Mouse (Mus musculus) embryonic facial prominence, embryonic 15.5 days (tissue): ENCODE measurements at regions not wholly inside any gene's neighbourhood (a gene's known extent, or its start where the extent isn't known, plus 50 kb on each side); places are given as distances from the start of the nearest gene placed in this dataset.

Experiments
- ATAC-seq: fragments of 200-750 bp; cut with Nextera tagmentation; 2 replicates; pipeline ENCODE4 v1.8.0; 2017; ENCODE audit warnings: low read depth, moderate TSS enrichment; ENCODE audit not compliant: insufficient number of reproducible peaks, low FRiP score, low TSS enrichment
- H3K27ac ChIP-seq: fragments of 300-500 bp; sonication (generic); replicated peaks from 2 replicates; pipeline ENCODE4 v1.5.1; 2015; ENCODE audit warnings: mild to moderate bottlenecking, inconsistent platforms
- H3K27me3 ChIP-seq: fragments of 300-500 bp; sonication (generic); 2 replicates; pipeline ENCODE4 v1.6.1; 2015; ENCODE audit warnings: inconsistent platforms
- H3K36me3 ChIP-seq: fragments of 300-500 bp; sonication (generic); 2 replicates; pipeline ENCODE4 v1.6.1; 2015; ENCODE audit warnings: mild to moderate bottlenecking, inconsistent platforms
- H3K4me1 ChIP-seq: fragments of 300-500 bp; sonication (generic); 2 replicates; pipeline ENCODE4 v1.6.1; 2015; ENCODE audit warnings: inconsistent platforms
- H3K4me2 ChIP-seq: fragments of 300-500 bp; sonication (generic); replicated peaks from 2 replicates; pipeline ENCODE4 v1.6.1; 2015; ENCODE audit warnings: mild to moderate bottlenecking, inconsistent platforms
- H3K4me3 ChIP-seq: fragments of 300-500 bp; sonication (generic); replicated peaks from 2 replicates; pipeline ENCODE4 v1.5.1; 2015; ENCODE audit warnings: mild to moderate bottlenecking, inconsistent platforms
- H3K9ac ChIP-seq: fragments of 300-500 bp; sonication (generic); 2 replicates; pipeline ENCODE4 v1.6.1; 2015; ENCODE audit warnings: inconsistent platforms
- H3K9me3 ChIP-seq: fragments of 300-500 bp; sonication (generic); replicated peaks from 2 replicates; pipeline ENCODE4 v1.6.1; 2016; ENCODE audit warnings: inconsistent platforms
- WGBS: fragments of 180-500 bp; shearing (Covaris S2); methylation state at CpG from one replicate; pipeline ENCODE4 v1.1.7; 2015; 5-methylcytosine and 5-hydroxymethylcytosine counted together

GRCm38 (mm10) chr12:107041927-107042652 is 446.3 kb upstream of the 3110018I06Rik start:
- Histone ChIP-seq H3K9me3 (no peaks in the 10 kb centered on the region), H3K4me2 (no peak overlapping the region), H3K36me3 (no peaks in the 10 kb centered on the region), H3K9ac (no peak overlapping the region), H3K27me3 (no peaks in the 10 kb centered on the region), H3K4me1 (no peaks in the 10 kb centered on the region), H3K4me3 (no peak overlapping the region), H3K27ac (no peak overlapping the region)
- 45% methylated on average over 13 of the region's 13 CpGs for WGBS
- no peak for ATAC-seq

- 82% methylated on average over 3 of the region's 3 CpGs for WGBS
- Histone ChIP-seq H3K27ac (no peak overlapping the region), H3K9me3 (no peaks in the 10 kb centered on the region), H3K27me3 (no peaks in the 10 kb centered on the region), H3K9ac (no peak overlapping the region), H3K4me3 (no peak overlapping the region), H3K4me1 (no peaks in the 10 kb centered on the region), H3K4me2 (no peak overlapping the region), H3K36me3 (no peaks in the 10 kb centered on the region)
- ATAC-seq: no peak
Observed at GRCm38 (mm10) chr12:107046496-107046895, 441.9 kb upstream of the 3110018I06Rik start.

DNA sequence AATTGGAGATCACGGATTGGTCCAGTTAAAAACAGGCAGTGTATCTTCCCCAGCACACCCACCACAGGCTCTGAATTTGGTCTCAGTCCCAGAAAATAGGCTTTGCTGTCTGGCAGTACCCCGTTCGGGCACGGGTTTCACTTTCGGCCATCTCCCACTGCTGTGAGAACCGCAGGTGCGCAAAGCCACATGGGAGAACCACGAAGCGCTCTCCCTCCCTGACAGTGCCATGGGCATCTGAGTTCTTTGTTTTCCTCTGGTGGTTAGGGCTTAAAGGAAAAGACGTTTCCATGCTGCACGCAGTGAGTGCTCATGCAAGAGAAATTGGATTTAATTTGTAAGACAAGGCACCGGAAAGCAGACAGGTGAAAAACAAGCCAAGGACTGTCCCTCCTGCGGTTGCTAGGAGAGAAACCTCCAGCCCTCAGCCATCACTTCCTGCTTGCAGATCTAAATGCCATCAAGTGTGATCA is 441.3 kb upstream of the 3110018I06Rik start:
- H3K9ac ChIP-seq: no peak overlapping the region
- H3K27ac ChIP-seq: no peak overlapping the region
- H3K9me3 ChIP-seq: no peaks in the 10 kb centered on the region
- H3K27me3 ChIP-seq: no peaks in the 10 kb centered on the region
- no peaks in the 10 kb centered on the region for H3K4me1 ChIP-seq
- no peaks in the 10 kb centered on the region for H3K36me3 ChIP-seq
- no peak overlapping the region for H3K4me3 ChIP-seq
- no peak for ATAC-seq
- no peak overlapping the region for H3K4me2 ChIP-seq
- WGBS: 65% methylated on average over 13 of the region's 13 CpGs

GRCm38 (mm10) chr12:107050891-107051635 is 437.4 kb upstream of the 3110018I06Rik start:
- H3K4me3 ChIP-seq: no peak overlapping the region
- ATAC-seq: no peak
- H3K27ac ChIP-seq: no peak overlapping the region
- H3K36me3 ChIP-seq: no peaks in the 10 kb centered on the region
- 69% methylated on average over 7 of the region's 7 CpGs for WGBS
- no peaks in the 10 kb centered on the region for H3K4me1 ChIP-seq
- no peaks in the 10 kb centered on the region for H3K9me3 ChIP-seq
- no peaks in the 10 kb centered on the region for H3K27me3 ChIP-seq
- no peak overlapping the region for H3K4me2 ChIP-seq
- no peak overlapping the region for H3K9ac ChIP-seq

DNA sequence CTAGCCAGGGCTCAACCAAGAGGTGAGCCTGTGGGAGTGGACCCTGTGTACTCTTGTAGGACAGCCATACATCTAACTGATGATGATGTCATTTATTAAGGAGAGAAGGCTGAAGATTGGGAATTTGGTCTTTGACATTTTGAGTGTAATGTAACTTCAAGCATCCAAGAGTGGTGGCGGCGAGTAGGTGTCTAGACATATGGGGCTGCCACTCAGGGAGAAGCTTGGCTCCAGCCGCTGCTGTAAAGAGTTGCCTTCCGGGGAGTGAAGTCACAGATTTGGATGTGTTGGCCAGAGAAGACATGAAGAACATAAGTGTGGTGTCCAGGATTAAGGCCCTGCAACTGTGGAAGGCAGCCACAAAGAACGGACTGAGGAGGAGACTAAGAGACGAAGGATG is 436.3 kb upstream of the 3110018I06Rik start:
- WGBS: 92% methylated on average over 6 of the region's 6 CpGs

GRCm38 (mm10) chr12:107056553-107056952 is 431.9 kb upstream of the 3110018I06Rik start:
- Histone ChIP-seq H3K4me1 (no peaks in the 10 kb centered on the region), H3K4me2 (no peak overlapping the region), H3K36me3 (no peaks in the 10 kb centered on the region), H3K9me3 (no peaks in the 10 kb centered on the region), H3K27ac (no peak overlapping the region), H3K9ac (no peak overlapping the region), H3K27me3 (no peaks in the 10 kb centered on the region), H3K4me3 (no peak overlapping the region)
- 24% methylated on average over 5 of the region's 5 CpGs for WGBS
- ATAC-seq: no peak

More for the DNA sequence above, 436.3 kb upstream of the 3110018I06Rik start:
- Histone ChIP-seq H3K4me1 (no peaks in the 10 kb centered on the region), H3K4me2 (no peak overlapping the region), H3K9ac (no peak overlapping the region), H3K36me3 (no peaks in the 10 kb centered on the region), H3K4me3 (no peak overlapping the region), H3K27ac (no peak overlapping the region), H3K9me3 (no peaks in the 10 kb centered on the region), H3K27me3 (no peaks in the 10 kb centered on the region)
- no peak for ATAC-seq

DNA sequence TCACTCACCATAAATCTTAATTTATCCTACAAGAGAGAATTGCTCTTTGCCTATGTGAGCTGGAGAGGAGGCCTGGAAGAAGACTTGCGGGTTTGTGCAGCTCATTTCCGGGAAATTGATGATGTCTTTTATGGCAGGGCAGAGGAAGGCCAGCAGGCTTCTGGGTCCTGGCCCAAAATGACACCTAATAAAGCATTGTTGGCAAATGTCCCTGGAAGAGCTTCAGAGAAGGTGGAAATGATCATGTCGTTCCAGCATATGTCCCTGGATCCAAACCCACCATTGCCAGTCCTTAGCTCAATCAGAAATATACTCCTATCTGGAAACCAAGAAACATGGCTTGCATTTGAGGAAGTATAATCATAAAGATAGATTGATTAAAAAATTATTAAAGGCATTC is 427.9 kb upstream of the 3110018I06Rik start:
- Histone ChIP-seq H3K4me1 (no peaks in the 10 kb centered on the region), H3K27me3 (no peaks in the 10 kb centered on the region), H3K9ac (no peak overlapping the region), H3K36me3 (no peaks in the 10 kb centered on the region), H3K4me2 (no peak overlapping the region), H3K9me3 (no peaks in the 10 kb centered on the region), H3K4me3 (no peak overlapping the region), H3K27ac (no peak overlapping the region)
- ATAC-seq: no peak
- WGBS: 80% methylated on average over 3 of the region's 3 CpGs

DNA sequence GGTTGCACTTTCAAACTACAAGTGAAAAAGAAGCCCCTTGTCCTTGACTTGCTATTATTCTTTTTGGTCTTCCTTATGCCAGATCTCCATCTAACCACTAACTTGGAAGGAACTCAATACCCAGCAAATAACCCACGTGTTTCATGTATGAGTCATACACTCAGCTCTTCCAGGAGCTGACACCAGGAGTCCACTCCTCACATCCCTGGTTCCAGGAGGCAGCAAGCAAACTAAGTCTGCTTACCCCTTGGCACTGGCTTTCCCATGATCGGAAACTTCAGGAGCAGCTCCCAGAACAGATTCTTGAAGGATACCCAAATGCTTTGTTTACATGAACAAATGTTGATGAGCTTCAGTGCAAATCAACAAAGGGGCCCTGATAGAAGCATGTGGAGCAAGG is 421.1 kb upstream of the 3110018I06Rik start:
- Histone ChIP-seq H3K9ac (no peak overlapping the region), H3K4me3 (no peak overlapping the region), H3K4me2 (no peak overlapping the region), H3K27ac (no peak overlapping the region), H3K27me3 (no peaks in the 10 kb centered on the region), H3K4me1 (no peaks in the 10 kb centered on the region), H3K9me3 (no peaks in the 10 kb centered on the region), H3K36me3 (no peaks in the 10 kb centered on the region)
- ATAC-seq: no peak
- WGBS: 69% methylated on average over 2 of the region's 2 CpGs

DNA sequence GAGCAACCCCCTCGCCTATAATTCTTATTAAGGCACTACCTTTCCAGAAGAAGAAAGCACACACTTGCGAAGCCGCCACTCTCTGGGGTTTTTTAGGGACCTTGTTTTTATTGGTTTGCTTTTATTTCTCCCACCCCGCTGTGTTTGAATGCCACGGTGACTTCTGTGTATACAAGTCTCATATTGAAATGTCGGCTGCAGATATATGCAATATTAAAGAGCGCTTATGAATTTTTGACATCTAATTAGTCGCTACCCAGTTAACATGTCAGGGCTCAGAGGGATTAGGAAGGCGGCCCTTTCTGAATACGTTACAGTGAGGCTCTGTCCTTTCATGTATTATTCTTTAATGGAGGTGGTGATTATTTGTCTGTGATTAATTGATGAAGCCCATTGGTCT is 405.9 kb upstream of the 3110018I06Rik start:
- no peak overlapping the region for H3K9ac ChIP-seq

GRCm38 (mm10) chr12:107085058-107085905 is 403.1 kb upstream of the 3110018I06Rik start:
- no peaks in the 10 kb centered on the region for H3K9me3 ChIP-seq
- 22% methylated on average over 14 of the region's 14 CpGs for WGBS
- no peak overlapping the region for H3K9ac ChIP-seq
- no peak overlapping the region for H3K4me3 ChIP-seq
- no peaks in the 10 kb centered on the region for H3K27me3 ChIP-seq
- no peaks in the 10 kb centered on the region for H3K36me3 ChIP-seq
- no peak overlapping the region for H3K4me2 ChIP-seq
- peaks cover 13% of the 10 kb centered on the region for H3K4me1 ChIP-seq
- no peak for ATAC-seq
- H3K27ac ChIP-seq: no peak overlapping the region

More for the DNA sequence above, 405.9 kb upstream of the 3110018I06Rik start:
- H3K4me2 ChIP-seq: no peak overlapping the region
- H3K27me3 ChIP-seq: 0 out of 2 replicates have a peak, but pooled peaks cover 4% of the 10 kb centered on the region
- H3K4me1 ChIP-seq: peaks cover 13% of the 10 kb centered on the region
- no peak overlapping the region for H3K4me3 ChIP-seq
- WGBS: 72% methylated on average over 10 of the region's 10 CpGs
- no peak for ATAC-seq
- H3K36me3 ChIP-seq: no peaks in the 10 kb centered on the region
- H3K9me3 ChIP-seq: no peaks in the 10 kb centered on the region
- no peak overlapping the region for H3K27ac ChIP-seq
